Mouse (Mus musculus) mesoderm, embryonic 11.5 days (tissue): ENCODE measurements around the gene Zcchc3.
A peak's percentile ranks its signal among the peaks of the same experiment; 100 is the strongest.

ENCODE experiments used
- DNase-seq: peaks from one replicate; pipeline ENCODE4 v3.0.0-alpha.2; 2012; ENCODE audit warnings: low read depth, low spot score

Zcchc3 gene

DNA sequence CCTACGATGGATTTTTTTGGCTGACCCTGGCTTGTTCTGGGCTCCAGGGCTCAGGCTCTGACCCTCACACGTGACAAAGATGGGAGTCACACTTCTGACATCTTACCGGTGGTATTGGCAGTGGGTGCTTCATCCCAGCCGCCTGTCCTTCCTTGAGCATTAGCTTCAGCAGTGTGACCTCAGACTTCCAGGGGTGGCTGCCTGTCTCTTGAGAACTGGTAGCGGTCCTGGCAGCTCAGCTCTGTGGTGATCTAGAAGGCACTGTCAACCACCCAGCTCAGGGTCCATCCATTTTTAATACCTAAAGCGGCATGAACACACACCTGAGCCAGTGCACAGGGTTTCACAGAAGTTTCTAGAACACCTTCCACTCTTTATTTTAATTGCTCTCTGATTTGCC is 5.0 kb downstream of the Zcchc3 start:
- DNase-seq = no peak

DNA sequence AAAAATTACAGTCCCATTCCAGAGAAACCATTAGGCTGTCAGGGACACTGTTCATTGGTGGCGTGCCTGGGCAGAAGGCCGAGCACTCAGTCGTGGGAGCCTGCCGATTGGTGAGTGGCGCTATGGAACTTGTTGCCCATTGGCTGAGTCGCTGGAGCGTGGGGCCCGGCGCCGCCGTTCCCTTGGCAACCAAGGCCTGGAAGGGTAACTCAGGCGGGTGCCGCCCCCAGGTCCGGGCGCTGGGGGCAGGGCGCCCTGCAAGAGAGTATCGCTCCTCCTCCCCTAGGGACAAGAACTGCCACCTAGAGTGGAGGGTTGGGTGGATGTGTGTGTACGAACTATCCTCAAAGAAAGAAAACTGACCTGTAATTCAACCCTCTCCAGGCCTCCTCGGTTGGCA is 8.7 kb downstream of the Zcchc3 start:
- DNase-seq = peak; percentile 95

DNA sequence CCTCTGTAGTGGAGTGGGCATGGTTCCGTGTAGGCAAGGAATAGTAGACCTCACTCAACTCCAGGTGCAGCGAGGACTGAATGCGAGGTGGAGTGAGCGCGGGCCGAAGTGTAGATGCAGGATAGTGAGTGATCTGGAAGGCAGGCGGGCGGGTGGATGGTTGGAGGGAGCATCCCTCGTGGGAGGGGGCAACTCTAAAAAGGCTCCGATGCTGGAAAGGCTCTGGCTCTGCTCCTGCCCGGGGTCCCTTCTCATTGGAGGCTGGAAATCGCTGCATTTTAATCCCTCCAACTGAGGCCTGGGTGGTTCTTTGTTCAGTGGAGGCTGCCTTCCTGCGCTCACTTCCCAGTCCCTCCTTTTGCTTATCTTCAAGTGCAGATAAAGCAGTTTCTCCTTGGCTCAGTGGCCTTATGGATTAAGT is 15.7 kb downstream of the Zcchc3 start:
- DNase-seq = no peak

DNA sequence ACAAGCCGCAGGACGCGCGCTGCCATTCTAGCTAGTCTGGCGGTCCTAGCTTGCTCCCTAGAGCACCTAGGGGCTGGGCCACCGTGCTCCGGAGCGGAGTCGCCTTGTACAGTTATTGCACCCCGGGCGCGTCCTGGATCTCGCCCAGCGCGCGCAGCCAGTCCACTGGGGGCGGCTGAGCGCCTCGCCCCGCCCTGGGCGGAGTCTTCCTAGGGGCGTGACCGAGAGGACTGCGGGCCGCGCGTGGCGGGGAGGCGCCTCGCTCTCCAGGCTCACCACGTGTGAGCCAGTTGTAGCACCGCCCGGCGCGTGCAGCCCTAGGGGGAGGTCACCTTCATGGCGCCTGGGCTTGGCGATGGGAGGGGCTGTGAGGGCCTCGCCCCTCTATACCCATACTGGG is 16.1 kb downstream of the Zcchc3 start:
- DNase-seq = peak; percentile 96

DNA sequence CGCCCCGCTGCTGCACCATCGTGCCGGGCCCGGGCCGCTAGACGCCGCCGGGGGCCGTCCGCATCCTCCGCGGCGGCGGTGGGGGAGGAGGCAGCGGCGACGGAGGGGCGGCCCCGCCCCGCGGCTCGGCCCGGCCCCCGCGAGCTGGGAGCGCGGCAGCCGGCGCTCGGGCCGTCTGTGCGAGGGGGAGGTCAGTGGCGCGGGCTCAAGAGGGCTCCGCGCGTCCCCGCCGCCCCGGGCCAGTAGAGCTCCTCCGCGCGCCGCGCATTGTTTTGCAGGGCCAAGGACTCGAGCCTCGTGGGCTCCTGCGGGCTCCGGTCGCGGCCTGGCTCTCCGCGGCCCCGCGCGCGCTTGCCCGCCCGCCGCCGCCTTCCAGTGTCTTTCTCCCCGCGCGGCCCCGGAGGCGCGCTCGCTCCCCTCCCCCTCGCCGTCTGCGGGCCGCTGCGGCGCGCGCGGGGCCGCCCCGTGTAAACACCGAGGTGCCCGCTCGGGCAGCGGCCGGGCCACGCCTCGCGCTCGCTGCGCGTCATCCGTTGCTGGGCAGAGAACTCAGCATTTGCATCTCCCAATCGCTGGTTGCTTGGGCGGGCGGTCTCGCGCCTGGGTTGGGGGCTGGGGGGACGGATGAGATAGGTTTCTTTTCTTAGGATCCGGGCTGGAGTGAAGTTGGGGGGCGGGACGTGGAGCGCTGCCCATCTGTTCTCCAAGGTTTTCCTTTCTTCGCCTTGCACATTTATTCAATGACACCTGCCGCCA is 17.0 kb downstream of the Zcchc3 start, which contains the start of gene Sox12:
Gene Sox12, minus strand, starts transcription at position 384 of the 756 bp plus-strand sequence.
- DNase-seq = peak; percentile 98

DNA sequence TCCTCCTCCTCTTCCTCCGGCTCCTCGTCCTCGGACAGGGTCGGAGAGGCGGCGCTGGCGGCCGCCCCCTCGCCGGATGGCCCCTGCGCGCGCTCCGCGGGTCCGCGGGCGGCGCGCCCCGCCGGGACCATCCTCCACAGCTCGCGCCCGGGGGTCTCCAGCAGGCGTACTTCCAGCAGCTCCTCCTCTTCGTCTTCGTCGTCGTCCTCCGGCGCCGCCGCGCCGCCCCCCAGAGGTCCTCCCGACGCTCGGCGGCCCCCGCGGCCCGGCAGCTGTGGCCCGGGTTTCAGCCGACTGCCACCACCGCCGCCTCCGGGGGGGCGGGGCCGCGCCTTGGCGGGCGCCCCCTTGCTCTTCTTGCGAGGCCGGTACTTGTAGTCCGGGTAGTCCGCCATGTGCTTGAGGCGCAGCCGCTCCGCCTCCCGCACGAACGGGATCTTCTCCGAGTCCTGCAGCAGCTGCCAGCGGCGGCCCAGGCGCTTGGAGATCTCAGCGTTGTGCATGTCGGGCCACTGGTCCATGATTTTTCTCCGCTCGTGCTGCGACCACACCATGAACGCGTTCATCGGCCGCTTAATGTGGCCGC is 17.7 kb downstream of the Zcchc3 start:
- DNase-seq = peak; percentile 77

DNA sequence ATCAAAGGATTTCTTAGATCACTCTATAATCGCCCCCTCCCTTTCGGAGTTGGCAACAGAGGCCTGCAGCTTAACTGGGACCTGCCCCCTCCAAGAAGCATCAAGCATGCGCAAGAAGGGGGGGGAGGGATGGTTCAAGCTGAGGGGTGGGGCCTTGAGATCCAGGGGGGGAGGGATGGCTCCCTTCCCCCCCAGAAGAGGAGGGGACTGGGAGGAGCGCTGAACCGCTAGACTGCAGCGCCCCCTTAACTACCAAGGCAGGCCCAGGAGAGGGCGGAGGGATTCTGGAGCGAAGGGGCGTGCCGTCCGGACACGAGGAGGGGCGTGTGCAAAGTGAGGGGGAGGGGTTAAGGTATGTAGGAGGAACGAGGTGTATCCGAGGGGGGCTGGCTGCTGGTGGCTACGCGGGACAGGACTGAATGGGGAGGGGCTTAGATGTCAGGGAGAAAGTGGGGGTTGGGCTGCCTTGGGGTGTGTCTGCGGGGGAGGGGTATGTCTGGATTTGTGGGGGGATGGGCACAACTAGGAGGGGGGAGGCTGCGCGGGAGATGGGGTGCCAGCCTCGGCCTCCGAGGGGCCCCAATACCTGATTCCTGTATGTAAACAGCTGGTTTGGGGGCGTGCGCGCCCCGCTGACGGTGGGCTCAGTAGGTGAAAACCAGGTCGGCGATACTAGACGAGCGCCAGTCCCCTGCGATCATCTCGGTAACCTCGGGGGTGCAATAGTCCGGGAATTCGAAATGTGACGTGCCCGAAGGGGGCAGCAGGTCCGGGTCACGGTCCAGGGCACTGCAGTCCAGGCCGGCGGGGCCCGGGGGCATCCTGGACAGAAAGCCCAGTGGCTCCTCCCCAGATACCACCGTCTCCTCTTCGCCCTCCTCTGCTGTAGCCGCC is 18.5 kb downstream of the Zcchc3 start:
- DNase-seq = peak; percentile 97

DNA sequence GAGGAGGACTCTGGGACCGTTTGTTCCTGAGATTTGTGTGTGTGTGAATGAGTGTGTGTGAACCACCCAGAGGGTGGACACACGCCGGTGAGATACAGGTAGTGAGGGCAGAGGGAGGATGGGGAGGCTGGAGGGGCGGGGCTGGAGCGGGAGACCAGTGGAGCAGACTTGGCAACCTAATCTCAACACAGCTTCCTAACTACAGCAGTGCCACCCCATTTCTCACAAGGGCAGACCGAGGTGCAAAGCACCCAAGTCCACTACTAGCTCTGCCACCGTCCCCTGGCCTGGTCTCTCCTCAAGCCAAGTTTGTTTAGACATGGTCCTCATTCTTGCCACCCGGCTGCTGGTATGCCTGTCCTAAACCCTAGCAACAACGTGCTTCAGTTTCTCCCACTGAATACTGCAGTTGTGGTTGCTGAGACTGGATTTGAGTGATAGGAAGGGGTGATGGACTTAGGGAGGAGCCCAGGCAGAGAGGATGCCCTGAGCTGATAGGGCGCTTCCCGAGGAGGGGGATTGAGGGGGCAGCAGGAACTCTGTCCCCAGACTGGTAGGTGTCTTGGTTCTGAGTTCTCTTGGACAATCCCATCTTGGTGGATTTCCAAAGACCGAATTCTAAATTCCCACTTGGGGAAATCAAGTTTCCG is 19.4 kb downstream of the Zcchc3 start:
- no peak for DNase-seq

DNA sequence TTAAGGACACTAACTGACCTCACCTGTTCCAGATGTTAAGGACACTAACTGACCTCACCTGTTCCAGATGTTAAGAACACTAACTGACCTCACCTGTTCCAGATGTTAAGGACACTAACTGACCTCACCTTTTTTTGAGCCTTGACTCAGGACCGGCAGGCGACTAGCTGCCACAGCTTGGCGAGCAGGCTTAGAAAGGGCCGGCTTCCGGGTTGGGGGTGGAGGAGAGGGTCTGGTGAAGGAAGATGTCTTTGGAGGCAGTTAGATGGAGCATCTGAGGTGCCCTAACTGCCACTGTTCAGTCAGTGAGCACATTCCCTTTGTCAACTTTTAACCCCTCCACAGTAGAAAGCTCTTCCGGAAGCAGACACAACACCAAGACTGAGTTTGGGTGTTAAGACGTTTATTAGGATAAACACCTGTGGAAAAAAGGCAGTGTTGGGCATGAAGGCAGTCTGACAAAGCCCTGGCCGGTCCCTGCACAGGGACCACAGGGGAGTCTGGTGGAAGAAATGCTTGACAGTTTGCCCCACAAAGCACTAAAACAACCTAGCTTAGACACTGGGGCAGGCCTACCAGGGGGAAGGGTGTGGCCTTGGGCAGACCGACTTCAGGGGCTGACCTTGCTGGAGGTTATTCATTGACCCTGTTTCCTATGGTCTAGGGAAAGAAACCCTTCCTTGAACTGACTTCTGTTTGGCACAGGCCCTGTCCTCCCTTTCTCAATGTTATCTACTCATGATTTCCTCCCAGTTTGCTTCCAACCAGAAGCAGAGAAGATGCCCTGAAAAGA is 21.4 kb downstream of the Zcchc3 start:
- no peak for DNase-seq

DNA sequence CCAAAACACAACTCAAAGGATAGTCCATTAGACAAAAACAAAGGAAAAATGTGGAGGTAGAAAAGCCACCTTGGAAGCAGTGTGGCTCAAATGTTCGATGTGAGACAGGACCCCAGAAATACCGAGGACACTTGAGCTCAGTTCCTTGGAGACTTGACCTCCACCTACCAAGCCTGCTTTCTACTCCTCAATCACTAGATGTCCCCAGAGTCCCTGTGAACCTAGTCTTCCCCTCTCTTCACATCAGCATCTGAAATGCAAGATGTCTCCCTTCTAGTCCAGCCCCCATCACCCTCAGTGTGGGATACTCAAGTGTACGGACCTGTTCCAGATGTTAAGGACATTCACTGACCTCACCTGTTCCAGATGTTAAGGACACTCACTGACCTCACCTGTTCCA is 22.0 kb downstream of the Zcchc3 start:
- peak; percentile 75 for DNase-seq

DNA sequence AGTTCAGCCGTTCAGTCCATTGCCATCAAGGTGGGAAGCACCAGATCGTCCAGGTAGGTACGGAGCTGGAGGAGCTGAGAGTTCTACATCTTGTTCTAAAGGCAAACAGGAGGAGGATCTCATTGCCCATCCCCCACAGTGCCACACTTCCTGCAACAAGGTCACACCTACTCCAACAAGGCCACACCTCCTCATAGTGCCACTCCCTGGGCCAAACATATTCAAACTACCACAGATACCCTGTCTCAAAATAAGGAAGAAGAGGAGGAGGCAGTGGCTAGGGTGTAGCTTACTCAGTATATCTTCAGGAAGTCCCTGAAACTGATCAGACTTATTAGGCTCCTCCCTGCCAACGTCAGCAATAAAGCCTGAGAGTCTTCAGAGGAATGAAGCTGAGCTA is 30.6 kb downstream of the Zcchc3 start:
- no peak for DNase-seq

DNA sequence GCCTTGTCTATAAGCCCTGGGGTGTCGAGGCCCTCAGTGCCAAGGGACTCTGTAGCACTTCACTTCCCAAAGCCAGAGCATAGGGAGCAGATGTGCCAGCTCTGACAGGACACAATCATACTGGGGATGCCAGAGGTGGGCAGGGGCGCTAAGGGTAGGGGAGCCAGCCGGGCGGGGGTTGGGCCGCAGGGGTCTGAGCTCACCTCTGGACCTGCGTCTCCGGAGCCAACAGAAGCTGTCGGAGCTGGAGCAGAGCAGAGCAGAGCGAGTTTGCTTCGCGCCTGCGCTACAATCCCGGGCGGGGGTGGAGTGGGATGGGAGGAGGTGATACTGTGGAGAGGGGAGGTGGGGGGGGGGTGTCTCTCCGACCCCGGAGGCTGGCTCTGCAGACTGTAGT is 38.5 kb downstream of the Zcchc3 start, which contains the start of gene Nrsn2:
Gene Nrsn2, minus strand, starts transcription at position 294 of the 397 bp plus-strand sequence.
- DNase-seq = no peak

DNA sequence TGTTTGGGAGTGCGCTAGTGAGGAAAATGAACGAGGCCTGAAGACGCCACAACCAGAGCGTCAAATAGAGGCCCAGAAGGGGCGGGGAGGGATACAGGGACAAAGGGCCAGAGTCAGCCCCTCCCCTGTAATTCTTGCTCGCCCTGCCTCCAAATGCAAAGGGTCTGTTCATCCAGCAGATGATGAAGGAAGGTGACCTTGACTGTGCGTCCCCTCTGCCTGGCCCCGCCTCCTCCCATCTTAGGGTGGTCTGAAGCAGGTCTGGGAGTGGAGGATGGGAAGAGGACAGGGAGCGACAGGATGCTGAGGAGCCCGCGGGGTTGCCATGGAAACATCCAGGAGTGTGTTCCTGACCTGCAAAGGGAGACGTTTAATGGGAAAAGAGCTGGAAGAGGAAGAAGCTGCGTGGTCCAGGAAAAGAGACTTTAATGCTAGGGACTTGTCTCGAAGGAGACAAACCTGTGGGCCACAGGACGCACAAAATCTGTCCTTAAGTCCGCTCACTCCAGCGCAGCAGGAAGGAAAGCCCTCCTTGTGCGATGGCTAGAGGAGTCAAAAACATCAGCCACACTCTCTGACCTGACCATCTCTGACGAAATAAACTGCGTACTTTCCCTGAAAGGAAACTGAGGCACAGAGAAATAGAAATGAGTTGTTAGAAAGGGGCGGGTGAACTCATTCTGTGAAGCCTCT is 39.0 kb downstream of the Zcchc3 start:
- peak; percentile 76 for DNase-seq

DNA sequence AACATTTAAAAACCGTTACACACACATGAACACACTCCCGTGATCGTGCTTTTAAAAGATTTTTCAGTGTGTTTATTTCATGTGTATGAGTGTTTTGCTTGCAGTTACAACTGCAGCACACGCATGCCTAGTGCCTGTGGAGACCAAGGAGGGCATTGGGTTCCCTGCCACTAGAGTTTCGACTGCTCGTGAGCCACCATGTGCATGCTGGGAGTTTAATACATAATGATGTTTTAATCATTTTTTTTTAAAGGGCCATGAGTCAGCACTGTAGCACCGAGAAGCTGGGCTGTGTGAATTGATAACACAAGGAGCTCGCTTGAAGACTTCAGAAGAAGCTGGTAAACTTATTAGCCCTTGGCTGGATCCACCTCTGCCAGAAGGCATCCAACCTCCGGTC is 41.3 kb downstream of the Zcchc3 start:
- DNase-seq = no peak

DNA sequence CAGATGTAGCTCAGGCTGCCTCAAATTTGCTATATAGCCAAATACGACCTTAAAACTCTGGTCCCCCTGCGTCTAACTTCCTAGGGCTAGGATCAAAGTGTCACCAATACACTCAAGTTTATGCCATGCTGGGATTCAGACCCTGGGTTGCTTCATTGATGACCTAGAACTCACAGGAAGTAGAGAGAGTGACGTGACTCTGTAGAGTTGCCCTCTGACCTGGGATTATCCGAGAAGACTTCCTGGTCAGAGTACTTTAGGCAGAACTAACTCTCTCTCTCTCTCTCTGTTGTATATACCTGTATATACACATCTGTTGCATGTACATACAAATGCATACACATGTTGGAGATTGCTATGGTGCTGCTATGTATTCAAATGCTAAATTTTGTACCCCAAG is 42.2 kb downstream of the Zcchc3 start:
- no peak for DNase-seq

DNA sequence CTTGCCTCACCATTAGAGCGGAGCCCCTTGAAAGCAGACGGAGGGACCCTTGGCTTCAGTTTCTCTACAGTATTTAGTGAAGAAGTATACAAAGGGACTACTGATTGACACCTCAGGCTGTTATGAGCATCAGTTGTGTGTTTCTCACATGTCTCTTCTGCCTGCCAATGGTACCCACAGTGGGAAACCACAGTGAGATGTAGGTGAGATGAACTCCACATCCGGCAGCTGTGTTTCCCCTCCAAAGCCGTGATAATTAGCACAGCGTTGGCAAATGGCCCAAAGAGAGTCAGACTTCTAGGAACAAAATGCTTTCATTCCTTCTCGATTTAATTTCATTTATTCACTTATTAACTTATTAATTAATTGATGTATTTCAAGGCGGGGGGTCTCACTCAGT is 42.7 kb downstream of the Zcchc3 start:
- DNase-seq = no peak

DNA sequence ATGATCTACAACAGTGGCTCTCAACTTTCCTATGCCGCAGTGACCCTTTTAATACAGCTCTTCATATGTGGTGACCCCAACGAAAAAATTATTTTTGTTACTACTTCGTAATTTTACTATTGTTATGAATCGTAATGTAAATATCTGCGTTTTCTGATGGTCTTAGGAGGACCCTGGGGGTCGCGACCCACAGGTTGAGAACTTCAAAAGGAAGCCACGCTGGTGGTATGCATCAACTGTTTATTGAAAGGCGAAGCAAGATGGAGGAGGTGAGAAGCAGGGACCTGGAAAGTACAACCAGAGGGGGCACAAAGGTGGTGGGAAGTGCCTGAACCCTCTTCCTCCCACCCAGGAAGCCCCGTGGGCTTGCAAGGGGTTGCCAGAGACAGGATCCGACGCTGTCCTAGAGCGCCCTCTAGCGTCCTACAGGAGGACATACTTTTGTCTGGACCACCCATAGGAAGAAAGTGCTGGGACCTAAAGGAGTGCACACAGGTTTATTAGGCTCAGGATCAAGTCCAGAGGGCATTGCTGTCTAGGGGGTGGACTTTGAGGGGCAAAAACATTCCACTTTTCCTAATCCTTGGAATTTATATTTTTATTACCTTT is 46.2 kb downstream of the Zcchc3 start:
- peak; percentile 88 for DNase-seq

DNA sequence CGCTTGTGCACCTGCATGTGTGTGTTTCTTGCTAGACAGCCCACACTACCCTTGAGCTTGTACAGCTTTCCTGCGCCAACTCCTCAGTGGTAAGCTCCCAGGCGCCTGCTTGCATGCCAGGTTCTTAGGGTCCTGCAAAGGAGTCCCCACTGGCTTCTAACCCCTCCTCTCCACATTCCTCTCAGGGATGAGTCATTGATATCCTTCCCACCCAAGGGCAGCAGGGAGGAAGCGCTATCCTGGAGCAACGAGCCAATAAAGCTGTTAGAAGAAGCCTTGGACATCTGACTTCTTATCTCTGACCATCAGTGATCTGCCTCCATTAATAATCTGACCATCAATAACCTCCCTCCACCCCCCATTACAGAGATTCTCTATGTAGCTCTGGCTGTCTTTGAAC is 46.9 kb downstream of the Zcchc3 start:
- DNase-seq = no peak

DNA sequence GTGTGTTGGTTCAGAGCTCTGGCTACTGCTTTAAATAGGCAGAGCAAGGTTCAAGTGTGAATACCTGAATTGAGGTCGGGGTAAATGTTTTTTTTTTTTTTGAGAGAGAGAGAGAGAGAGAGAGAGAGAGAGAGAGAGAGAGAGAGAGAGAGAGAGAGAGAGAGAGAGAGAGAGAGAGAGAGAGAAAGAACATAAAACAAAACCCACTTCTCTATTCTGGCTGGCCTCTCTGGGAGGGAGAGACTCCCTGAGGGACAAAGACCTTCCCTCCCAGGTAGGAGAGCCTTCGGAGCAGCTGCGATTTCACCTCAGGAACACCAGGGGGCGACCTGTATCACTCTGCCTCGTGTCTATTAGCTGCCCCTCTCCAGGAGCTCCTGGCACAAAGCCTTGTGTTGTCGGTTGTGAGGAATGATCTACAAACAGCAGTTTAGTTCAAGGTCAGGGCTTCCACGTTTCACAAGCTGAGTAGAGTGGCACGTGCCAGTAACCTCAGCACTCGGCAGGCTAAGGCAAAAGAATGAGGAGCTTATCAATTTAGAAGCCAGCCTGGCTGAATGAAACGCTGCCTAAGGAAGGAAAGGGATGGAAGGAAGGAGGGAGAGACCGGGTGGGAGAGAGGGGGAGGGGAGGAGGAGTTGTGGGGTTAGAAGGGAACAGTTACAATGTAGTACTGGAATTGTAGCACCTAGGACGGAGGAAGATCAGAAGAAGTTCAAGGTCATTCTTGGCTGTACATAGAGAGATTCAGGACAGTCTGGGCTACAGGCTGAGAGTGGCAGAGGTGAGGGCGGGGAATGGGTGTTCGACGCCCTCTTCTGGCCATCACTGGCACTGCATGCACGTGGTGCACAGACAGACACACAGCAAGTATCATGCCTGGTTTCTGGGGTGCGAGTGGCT is 51.3 kb downstream of the Zcchc3 start:
- peak; percentile 89 for DNase-seq
